Mouse (Mus musculus) megakaryocyte, embryonic 14.5 days (primary cell): Measurements from ENCODE around the gene Rpl10.

Source experiments
- FLI1 ChIP-seq: IDR thresholded peaks from 2 replicates; pipeline ENCODE4 v1.6.1; 2012; ENCODE audit warnings: low read length, inconsistent platforms, mixed read lengths
- GATA1 ChIP-seq: IDR thresholded peaks from 3 replicates; pipeline ENCODE4 v1.6.1; 2012; ENCODE audit warnings: mixed read lengths, low read length, inconsistent platforms, borderline replicate concordance

GRCm38 (mm10) chrX:74281041-74281731 lies 10.6 kb downstream of the Rpl10 start:
- TF ChIP-seq GATA1 (no peak), FLI1 (no peak)
